Mouse (Mus musculus) forebrain, embryonic 12.5 days (tissue): ENCODE data around the gene Alx1. TPM values are rescaled to one million over a fixed set of nuclear protein-coding genes. Genes with fewer than 3 reads are reported as not detected.

Source experiments
- ATAC-seq: fragments of 200-750 bp; cut with Nextera tagmentation; 2 replicates; pipeline ENCODE4 v1.8.0; 2017; ENCODE audit warnings: moderate TSS enrichment; ENCODE audit not compliant: low FRiP score
- H3K27ac ChIP-seq: fragments of 300-500 bp; sonication (generic); 2 replicates; pipeline ENCODE4 v1.5.1; 2016; ENCODE audit warnings: mild to moderate bottlenecking
- H3K27me3 ChIP-seq: fragments of 300-500 bp; sonication (generic); 2 replicates; pipeline ENCODE4 v1.6.1; 2016; ENCODE audit warnings: mild to moderate bottlenecking
- H3K36me3 ChIP-seq: fragments of 300-500 bp; sonication (generic); replicated peaks from 2 replicates; pipeline ENCODE4 v1.6.1; 2016; ENCODE audit warnings: mild to moderate bottlenecking
- H3K4me1 ChIP-seq: fragments of 300-500 bp; sonication (generic); 2 replicates; pipeline ENCODE4 v1.6.1; 2016
- H3K4me2 ChIP-seq: fragments of 300-500 bp; sonication (generic); 2 replicates; pipeline ENCODE4 v1.6.1; 2016; ENCODE audit warnings: mild to moderate bottlenecking, moderate library complexity
- H3K4me3 ChIP-seq: fragments of 300-500 bp; sonication (generic); replicated peaks from 2 replicates; pipeline ENCODE4 v1.5.1; 2016; ENCODE audit warnings: mild to moderate bottlenecking
- H3K9ac ChIP-seq: fragments of 300-500 bp; sonication (generic); 2 replicates; pipeline ENCODE4 v1.6.1; 2016; ENCODE audit warnings: mild to moderate bottlenecking
- H3K9me3 ChIP-seq: fragments of 300-500 bp; sonication (generic); 2 replicates; pipeline ENCODE4 v1.6.1; 2016
- WGBS: fragments of 180-500 bp; shearing (Covaris S2); methylation state at CpG from one replicate; pipeline ENCODE4 v1.1.7; 2016; 5-methylcytosine and 5-hydroxymethylcytosine counted together
- polyA plus RNA-seq: library from polyadenylated mRNA; unstranded; fragments of >200 nt; fragmentation: Nextera tagmentation; extraction: Ambion mirVana; gene quantifications from 2 replicates; pipeline ENCODE4 v1.2.1, GENCODE M21; 2016

Gene Alx1
- polyA plus RNA-seq, 1 experiment from 2014 or later: 31.3 TPM

DNA sequence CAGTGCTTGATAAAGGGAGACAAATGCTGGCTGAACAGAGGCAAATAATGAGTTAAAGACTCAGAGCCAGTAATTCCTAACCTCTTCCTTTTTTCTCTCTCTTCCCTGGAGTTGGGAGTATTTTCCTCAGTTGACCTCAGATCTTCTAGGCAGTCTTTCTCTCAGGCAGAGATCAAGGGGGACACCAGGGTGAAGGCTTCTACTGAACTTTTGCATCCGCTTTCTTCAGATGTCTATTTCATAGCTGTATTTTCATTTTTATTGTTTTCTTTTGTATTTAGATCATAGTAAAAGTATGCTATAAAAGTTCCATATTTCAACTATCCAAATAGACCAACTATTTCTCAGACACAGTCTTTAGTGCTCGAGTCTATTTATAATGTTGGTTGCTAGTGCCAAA is 27.5 kb downstream of the Alx1 start:
- no peaks in the 10 kb centered on the region for H3K36me3 ChIP-seq
- H3K4me2 ChIP-seq: no peak overlapping the region
- H3K4me1 ChIP-seq: no peaks in the 10 kb centered on the region
- no peaks in the 10 kb centered on the region for H3K9me3 ChIP-seq
- ATAC-seq: no peak
- H3K27ac ChIP-seq: no peak overlapping the region
- no peak overlapping the region for H3K9ac ChIP-seq
- WGBS: 75% methylated on average over 2 of the region's 2 CpGs
- H3K4me3 ChIP-seq: no peak overlapping the region
- no peaks in the 10 kb centered on the region for H3K27me3 ChIP-seq

- WGBS: 75% methylated on average over 8 of the region's 8 CpGs
Observed at GRCm38 (mm10) chr10:103000902-103001301, 29.1 kb downstream of the Alx1 start.

GRCm38 (mm10) chr10:102999584-102999983 is 30.4 kb downstream of the Alx1 start:
- Histone ChIP-seq H3K9ac (no peak overlapping the region), H3K27me3 (no peaks in the 10 kb centered on the region), H3K36me3 (no peaks in the 10 kb centered on the region), H3K4me3 (no peak overlapping the region), H3K4me1 (no peaks in the 10 kb centered on the region), H3K9me3 (no peaks in the 10 kb centered on the region), H3K27ac (no peak overlapping the region), H3K4me2 (no peak overlapping the region)
- no peak for ATAC-seq

More at GRCm38 (mm10) chr10:103000902-103001301, 29.1 kb downstream of the Alx1 start:
- H3K36me3 ChIP-seq: no peaks in the 10 kb centered on the region
- no peak overlapping the region for H3K4me3 ChIP-seq
- H3K27ac ChIP-seq: no peak overlapping the region
- no peaks in the 10 kb centered on the region for H3K4me1 ChIP-seq
- H3K27me3 ChIP-seq: no peaks in the 10 kb centered on the region
- H3K9ac ChIP-seq: no peak overlapping the region
- H3K9me3 ChIP-seq: no peaks in the 10 kb centered on the region
- ATAC-seq: no peak
- no peak overlapping the region for H3K4me2 ChIP-seq

DNA sequence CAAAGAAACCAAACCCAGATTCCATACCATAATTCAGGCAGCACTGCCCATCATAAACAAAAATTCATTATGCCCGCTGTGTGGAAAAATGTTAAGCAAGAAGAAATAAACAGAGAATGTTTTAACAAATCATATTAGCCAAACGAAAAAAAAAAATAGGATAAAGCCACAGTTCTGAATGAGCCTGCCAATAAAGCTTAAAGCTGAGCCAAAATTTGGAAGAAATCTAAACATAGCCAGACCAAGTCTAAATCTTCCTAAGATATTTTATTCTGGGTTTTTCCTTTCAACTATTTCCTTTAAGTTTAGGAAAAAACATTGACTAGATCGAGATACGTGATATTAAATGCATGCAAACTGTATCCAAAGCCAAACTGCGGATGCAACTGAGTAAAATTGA is 54.9 kb downstream of the Alx1 start:
- no peak overlapping the region for H3K4me3 ChIP-seq
- no peak overlapping the region for H3K4me2 ChIP-seq
- no peak overlapping the region for H3K27ac ChIP-seq
- H3K9me3 ChIP-seq: no peaks in the 10 kb centered on the region
- H3K27me3 ChIP-seq: no peaks in the 10 kb centered on the region
- no peaks in the 10 kb centered on the region for H3K36me3 ChIP-seq
- ATAC-seq: no peak
- WGBS: 84% methylated on average over 5 of the region's 5 CpGs
- no peaks in the 10 kb centered on the region for H3K4me1 ChIP-seq
- H3K9ac ChIP-seq: no peak overlapping the region

DNA sequence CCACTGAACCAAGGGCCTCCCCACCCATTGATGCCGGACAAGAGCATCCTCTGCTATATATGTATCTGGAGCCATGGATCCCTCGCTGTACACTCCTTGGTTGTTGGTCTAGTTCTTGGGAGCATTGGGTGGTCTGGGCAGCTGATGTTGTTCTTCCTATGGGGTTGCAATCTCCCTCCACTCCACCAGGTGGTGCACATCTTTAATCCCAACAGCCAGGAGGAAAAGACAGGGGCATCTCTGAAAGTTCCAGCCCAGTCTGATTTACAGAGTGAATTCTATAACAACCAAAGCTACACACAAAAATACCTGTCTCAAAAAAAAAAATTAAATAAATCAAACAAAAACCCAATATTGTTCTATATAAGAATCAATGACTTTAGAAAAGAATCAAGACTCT is 70.4 kb downstream of the Alx1 start:
- no peaks in the 10 kb centered on the region for H3K36me3 ChIP-seq
- no peak overlapping the region for H3K4me3 ChIP-seq
- WGBS: 90% methylated on average over 2 of the region's 2 CpGs
- no peaks in the 10 kb centered on the region for H3K4me1 ChIP-seq
- no peak overlapping the region for H3K4me2 ChIP-seq
- no peak overlapping the region for H3K9ac ChIP-seq
- no peaks in the 10 kb centered on the region for H3K9me3 ChIP-seq
- no peak overlapping the region for H3K27ac ChIP-seq
- ATAC-seq: no peak
- H3K27me3 ChIP-seq: no peaks in the 10 kb centered on the region

Other genes with a start within 250 kb of the Alx1 start
- gene Lrriq1, start 206.1 kb upstream of the Alx1 start, polyA plus RNA-seq: 2.9 and 3.2 TPM in 2 replicates